ENCODE assay signal across 7 mouse cellular contexts in genomic region chr4:120404778-120405143, GRCm38 (mm10). TPM values are rescaled to one million over a fixed set of nuclear protein-coding genes. Genes with fewer than 3 reads are reported as not detected.
DNase-seq lines count a peak whose midpoint lies in the region; ATAC-seq and TF ChIP-seq lines count a peak whose summit lies in the region.

No protein-coding gene starts in this region.

- TF ChIP-seq POLR2A in MEL (IDR thresholded peaks at IDR 0.05; ENCODE audit: control insufficient read depth in 1 of 2, insufficient read depth in 1 of 2, low read depth in 1 of 2, low read length in 2 of 2, poor library complexity in 1 of 2): no peak

- H3K27me3 ChIP-seq in MEL (ENCODE audit: control insufficient read depth in 1 of 2, insufficient read depth in 2 of 2, low read length in 2 of 2): no peaks in the 10 kb centered on the region
- H3K27me3 ChIP-seq in embryonic facial prominence, embryonic 15.5 days: no peaks in the 10 kb centered on the region
- no peaks in the 10 kb centered on the region for H3K27me3 ChIP-seq in intestine, postnatal 0 days (replicated peaks; ENCODE audit: control insufficient read depth, insufficient read depth, low read length)
- no peaks in the 10 kb centered on the region for H3K27me3 ChIP-seq in neural tube, embryonic 12.5 days (replicated peaks)

- no peak for TF ChIP-seq RAD21 in MEL (IDR thresholded peaks at IDR 0.05; ENCODE audit: low read depth, low read length)

- no peak for TF ChIP-seq CTCF in left cerebral cortex, adult 2 months (IDR thresholded peaks at IDR 0.05)
- no peak for TF ChIP-seq CTCF in MEL (IDR thresholded peaks at IDR 0.05 in 2 of 3, conservative IDR thresholded peaks at IDR 0.05 in 1 of 3; ENCODE audit: control insufficient read depth in 1 of 3, insufficient read depth in 1 of 3, low read depth in 2 of 3, low read length in 3 of 3, poor library complexity in 1 of 3, severe bottlenecking in 1 of 3)
- no peak for TF ChIP-seq CTCF in intestine, postnatal 0 days (IDR thresholded peaks at IDR 0.05; ENCODE audit: low read depth)

- peaks cover 17% of the 10 kb centered on the region for H3K79me2 ChIP-seq in MEL (ENCODE audit: control insufficient read depth, insufficient read depth, low read length, poor library complexity)

- peaks cover 0 to 20% of the 10 kb centered on the region in 2 experiments; a peak in 2 of 4 replicates for H3K36me3 ChIP-seq in MEL (ENCODE audit: control insufficient read depth in 1 of 2, insufficient read depth in 2 of 2, low read length in 2 of 2)
- H3K36me3 ChIP-seq in embryonic facial prominence, embryonic 15.5 days: no peaks in the 10 kb centered on the region
- H3K36me3 ChIP-seq in intestine, postnatal 0 days (ENCODE audit: control insufficient read depth, insufficient read depth): no peaks in the 10 kb centered on the region
- H3K36me3 ChIP-seq in neural tube, embryonic 12.5 days: no peaks in the 10 kb centered on the region

- peak overlapping the region; percentile 94 for H3K4me3 ChIP-seq in left cerebral cortex, adult 2 months
- peak overlapping the region; percentile 51 to 56 for H3K4me3 ChIP-seq in MEL (ENCODE audit: control insufficient read depth in 1 of 2, insufficient read depth in 1 of 2, low read depth in 2 of 2, low read length in 2 of 2)
- peak overlapping the region; percentile 98 for H3K4me3 ChIP-seq in embryonic facial prominence, embryonic 15.5 days (replicated peaks)
- peak overlapping the region; percentile 98 for H3K4me3 ChIP-seq in intestine, postnatal 0 days (ENCODE audit: low read depth, low read length)
- peak overlapping the region; percentile 99 for H3K4me3 ChIP-seq in neural tube, embryonic 12.5 days

- H3K9me3 ChIP-seq in MEL (replicated peaks; ENCODE audit: insufficient read depth, low read length): no peaks in the 10 kb centered on the region
- H3K9me3 ChIP-seq in embryonic facial prominence, embryonic 15.5 days (replicated peaks): no peaks in the 10 kb centered on the region
- no peaks in the 10 kb centered on the region for H3K9me3 ChIP-seq in intestine, postnatal 0 days (ENCODE audit: control insufficient read depth)
- no peaks in the 10 kb centered on the region for H3K9me3 ChIP-seq in neural tube, embryonic 12.5 days

- 14% methylated on average over 15 of the region's 21 CpGs for WGBS in embryonic facial prominence, embryonic 15.5 days
- 11% methylated on average over 18 of the region's 21 CpGs for WGBS in intestine, postnatal 0 days
- 11% methylated on average over 20 of the region's 21 CpGs for WGBS in neural tube, embryonic 12.5 days

- TF ChIP-seq EP300 in MEL (IDR thresholded peaks at IDR 0.05; ENCODE audit: low read depth in 1 of 2, low read length in 2 of 2): no peak

- ATAC-seq in embryonic facial prominence, embryonic 15.5 days (ENCODE audit: insufficient number of reproducible peaks, low FRiP score, low TSS enrichment, low read depth): no peak
- ATAC-seq in intestine, postnatal 0 days: no peak; the same call in 1 of the 2 replicates
- ATAC-seq in neural tube, embryonic 12.5 days (ENCODE audit: low FRiP score, low read depth): peak; percentile 18; the same call in 1 of the 2 replicates

- intact Hi-C loops in left cerebral cortex, adult 2 months (cut with DNase I): no loop called here

- DNase-seq in left cerebral cortex, adult 2 months (ENCODE audit: extremely low spot score in 1 of 2, low spot score in 2 of 2): peak; percentile 27 to 28
- DNase-seq in left cerebral cortex, adult 11 months (ENCODE audit: low spot score): no peak
- no peak for DNase-seq in MEL (ENCODE audit: low read depth, low spot score)
- DNase-seq in urinary bladder, adult 18-20 months (ENCODE audit: low spot score in 2 of 2): no peak

- peak overlapping the region; percentile 71 for H3K9ac ChIP-seq in MEL (ENCODE audit: control insufficient read depth, low read depth, low read length, poor library complexity, severe bottlenecking)
- H3K9ac ChIP-seq in embryonic facial prominence, embryonic 15.5 days: 0 out of 2 replicates have a peak overlapping the region, but pooled peaks have one; percentile 19
- H3K9ac ChIP-seq in intestine, postnatal 0 days (ENCODE audit: low read depth, low read length): peak overlapping the region; percentile 99
- H3K9ac ChIP-seq in neural tube, embryonic 12.5 days: peak overlapping the region; percentile 99; the same call in 1 of the 2 replicates

- H3K4me1 ChIP-seq in MEL (ENCODE audit: control insufficient read depth in 1 of 2, insufficient read depth in 2 of 2, low read length in 2 of 2): peaks cover 3 to 16% of the 10 kb centered on the region in 2 experiments
- peaks cover 20% of the 10 kb centered on the region for H3K4me1 ChIP-seq in embryonic facial prominence, embryonic 15.5 days
- H3K4me1 ChIP-seq in intestine, postnatal 0 days (replicated peaks; ENCODE audit: control insufficient read depth, insufficient read depth, low read length): 0 out of 2 replicates have a peak, but pooled peaks cover 3% of the 10 kb centered on the region
- H3K4me1 ChIP-seq in neural tube, embryonic 12.5 days: peaks cover 18% of the 10 kb centered on the region; the same call in 1 of the 2 replicates

- H3K27ac ChIP-seq in left cerebral cortex, adult 2 months: peak overlapping the region; percentile 38
- H3K27ac ChIP-seq in MEL (ENCODE audit: control insufficient read depth, low read depth, low read length): peak overlapping the region; percentile 39; the same call in 1 of the 2 replicates
- H3K27ac ChIP-seq in embryonic facial prominence, embryonic 15.5 days (replicated peaks): no peak overlapping the region
- H3K27ac ChIP-seq in intestine, postnatal 0 days (ENCODE audit: low read depth, low read length): no peak overlapping the region; the same call in 1 of the 2 replicates
- H3K27ac ChIP-seq in neural tube, embryonic 12.5 days: no peak overlapping the region

- H3K4me2 ChIP-seq in embryonic facial prominence, embryonic 15.5 days (replicated peaks): peak overlapping the region; percentile 56
- peak overlapping the region; percentile 76 for H3K4me2 ChIP-seq in intestine, postnatal 0 days (replicated peaks; ENCODE audit: low read depth)
- peak overlapping the region; percentile 73 for H3K4me2 ChIP-seq in neural tube, embryonic 12.5 days (replicated peaks)

TF ChIP-seq in MEL, 35 proteins besides CTCF, POLR2A, EP300 and RAD21:
- TF ChIP-seq MAX (IDR thresholded peaks at IDR 0.05; ENCODE audit: low read length): no peak
- no peak for TF ChIP-seq ETS1 (IDR thresholded peaks at IDR 0.05; ENCODE audit: low read depth, low read length)
- TF ChIP-seq E2F4 (IDR thresholded peaks at IDR 0.05; ENCODE audit: borderline replicate concordance, low read depth, low read length): peak; percentile 69; the same call in 1 of the 2 replicates
- TF ChIP-seq ZNF384 (IDR thresholded peaks at IDR 0.05; ENCODE audit: low read depth, low read length): peak; percentile 94

RNA-seq across cellular contexts. Expression of gene Scmh1, which starts 0.3 kb away (rescaled TPM):
- total RNA-seq in left cerebral cortex, adult 2 months (2021): 10 to 100 TPM; 82.9 to 91.5 TPM
- 6.0 and 7.5 TPM in 2 replicates for total RNA-seq in MEL (2012; rRNA removed)
- 10 to 100 TPM in 1 of 2 experiments, not detected in 1; 66.8 TPM for polyA plus RNA-seq in MEL (2012; ENCODE audit: insufficient read depth in 1 of 2, insufficient read length in 2 of 2, low read depth in 1 of 2, low replicate concordance in 2 of 2, missing spikeins in 1 of 2)
- polyA plus RNA-seq in embryonic facial prominence, embryonic 15.5 days (2015; fragmentation: Nextera tagmentation; extraction: Ambion mirVana): 46.6 and 51.8 TPM in 2 replicates
- 19.8 and 21.8 TPM in 2 replicates for polyA plus RNA-seq in intestine, postnatal 0 days (2015; fragmentation: Nextera tagmentation; extraction: Ambion mirVana)
- polyA plus RNA-seq in neural tube, embryonic 12.5 days (2016; fragmentation: Nextera tagmentation; extraction: Ambion mirVana): 82.6 and 90.0 TPM in 2 replicates

Comparison
In these comparisons a context has a peak if more than half of its experiments do, and no peak if none do; other contexts are left out.
1. DNase-seq: peak in left cerebral cortex, adult 2 months (2 of 2); none in left cerebral cortex, adult 11 months (single experiment), MEL (single experiment) and urinary bladder, adult 18-20 months (0 of 2).
2. H3K27ac ChIP-seq: peak in left cerebral cortex, adult 2 months (single experiment) and MEL (single experiment); none in embryonic facial prominence, embryonic 15.5 days (single experiment), intestine, postnatal 0 days (single experiment) and neural tube, embryonic 12.5 days (single experiment).
3. H3K9ac ChIP-seq: peak in every context shown above with its lines; median percentile 99 in intestine, postnatal 0 days; 99 in neural tube, embryonic 12.5 days; 71 in MEL; 19 in embryonic facial prominence, embryonic 15.5 days.
4. Peak in every context shown above with its lines, with median percentiles within 50 percentile points of each other: H3K4me3 ChIP-seq and H3K4me2 ChIP-seq.